Mouse (Mus musculus) frontal cortex, postnatal 36 days (tissue): Measurements from ENCODE around the gene Myh3.

ENCODE experiments used
- DNase-seq, 2 experiments: peaks; one replicate each; pipeline ENCODE4 v3.0.0; 2022; ENCODE audit warnings: low spot score in 2 of 2

The Myh3 gene

GRCm38 (mm10) chr11:67078000-67078399, at the start of gene Myh3:
TSS of gene Myh3 (plus strand) at chr11:67078300.
- DNase-seq = no peak

GRCm38 (mm10) chr11:67030904-67031602, 47.0 kb upstream of the Myh3 start:
- no peak for DNase-seq

GRCm38 (mm10) chr11:67031603-67031915, 46.5 kb upstream of the Myh3 start:
- no peak for DNase-seq

GRCm38 (mm10) chr11:67034775-67035485, 43.2 kb upstream of the Myh3 start:
- no peak for DNase-seq

DNA sequence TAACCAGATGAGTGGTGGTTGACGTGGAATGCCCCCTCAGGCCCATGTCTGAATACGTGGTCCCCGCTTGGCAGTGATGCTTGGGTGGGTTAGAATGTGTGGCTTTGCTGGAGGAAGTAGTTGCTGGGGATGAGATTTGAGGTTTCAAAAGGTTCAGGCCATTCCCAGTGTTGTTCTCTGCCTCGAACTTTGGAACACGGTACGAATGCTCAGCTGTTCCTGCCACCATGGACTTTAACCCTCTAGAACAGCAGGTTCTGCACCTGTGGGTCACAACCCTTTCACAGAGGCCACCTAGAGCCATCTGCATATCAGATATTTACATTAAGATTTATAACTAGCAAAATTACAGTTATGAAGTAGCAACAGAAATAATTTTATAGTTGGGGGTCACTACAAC, 41.9 kb upstream of the Myh3 start:
- no peak for DNase-seq

DNA sequence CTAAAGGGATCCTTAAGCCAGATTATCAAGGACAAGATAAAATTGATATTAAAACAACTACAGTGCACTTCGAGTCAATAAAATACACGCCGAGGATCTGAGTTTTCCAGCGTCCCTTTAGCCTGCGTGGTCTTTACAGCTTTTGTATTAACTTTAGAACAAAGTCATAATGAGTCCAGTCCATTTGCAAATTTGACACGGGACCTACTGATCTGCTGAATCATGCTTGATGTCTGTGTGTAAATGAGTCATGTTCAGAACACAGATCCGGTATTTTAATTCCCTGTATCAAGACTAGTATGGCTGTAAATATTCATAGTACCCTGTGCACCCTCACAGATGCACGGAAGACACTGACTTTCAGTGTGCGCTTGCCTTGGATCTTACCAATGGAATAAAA, 41.2 kb upstream of the Myh3 start:
- no peak for DNase-seq

DNA sequence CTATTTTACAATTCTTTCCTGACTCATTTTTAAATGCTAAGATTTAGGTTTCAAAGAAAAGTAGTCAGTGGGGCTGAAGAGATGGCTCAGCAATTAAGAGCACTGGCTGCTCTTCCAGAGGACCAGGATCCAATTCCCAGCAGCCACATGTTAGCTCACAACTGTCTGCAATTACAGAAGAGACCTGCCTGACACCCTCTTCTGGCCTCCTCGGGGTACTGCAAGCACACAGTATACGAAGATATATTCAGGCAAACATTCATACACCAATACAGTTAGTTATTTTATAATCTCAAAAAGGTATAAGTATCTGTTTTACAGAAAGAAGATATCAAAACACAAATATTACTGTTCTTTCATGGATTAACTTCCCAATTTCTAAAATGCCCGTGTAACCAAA, 38.3 kb upstream of the Myh3 start:
- no peak for DNase-seq

- no peak for DNase-seq
These were observed 37.6 kb upstream of the Myh3 start for GRCm38 (mm10) chr11:67040483-67040882.

DNA sequence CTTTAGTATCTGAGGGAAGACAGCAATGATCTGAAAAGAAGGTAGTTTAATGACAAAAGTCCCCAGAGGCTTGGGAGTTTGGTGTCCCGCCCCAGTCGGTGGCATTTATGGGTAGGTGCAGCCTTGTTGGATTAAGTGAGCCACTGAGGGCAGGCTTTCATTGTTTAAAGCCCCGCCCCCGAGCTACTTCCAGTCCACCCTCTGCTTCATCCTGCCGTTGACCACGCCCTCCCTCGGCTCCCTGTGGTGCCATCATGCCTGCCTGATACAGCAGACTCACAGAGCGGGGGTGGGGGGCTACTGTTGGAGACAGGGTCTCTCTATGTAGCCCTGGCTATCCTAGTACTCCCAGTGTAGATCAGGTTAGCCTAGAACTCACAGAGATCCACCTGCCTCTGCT, 35.1 kb upstream of the Myh3 start:
- no peak for DNase-seq

DNA sequence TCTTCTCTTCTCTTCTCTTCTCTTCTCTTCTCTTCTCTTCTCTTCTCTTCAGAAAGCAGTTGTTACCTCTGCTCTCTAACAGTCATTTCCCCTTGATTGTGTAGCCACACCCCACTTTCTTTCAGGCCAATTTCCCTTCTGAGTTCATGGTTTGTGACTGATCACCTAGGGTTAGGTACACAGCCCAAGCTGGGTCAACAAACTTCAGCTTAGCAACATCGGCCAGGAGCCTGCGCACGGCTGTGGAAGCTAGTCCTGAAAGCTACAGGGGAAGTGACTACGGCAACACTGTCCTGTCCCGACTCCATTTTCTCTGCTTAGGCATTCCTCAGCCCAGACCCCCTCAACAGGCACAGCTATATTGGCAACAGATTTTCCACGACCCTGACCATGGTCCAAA, 33.1 kb upstream of the Myh3 start:
- DNase-seq = no peak

- DNase-seq = no peak
These were observed 30.9 kb upstream of the Myh3 start for GRCm38 (mm10) chr11:67047199-67047598.

- DNase-seq = no peak
These were observed 29.6 kb upstream of the Myh3 start for GRCm38 (mm10) chr11:67048496-67048895.

- DNase-seq = no peak
These were observed 28.8 kb upstream of the Myh3 start for GRCm38 (mm10) chr11:67049256-67049655.

- DNase-seq = no peak
These were observed 26.3 kb upstream of the Myh3 start for GRCm38 (mm10) chr11:67051676-67052320.

DNA sequence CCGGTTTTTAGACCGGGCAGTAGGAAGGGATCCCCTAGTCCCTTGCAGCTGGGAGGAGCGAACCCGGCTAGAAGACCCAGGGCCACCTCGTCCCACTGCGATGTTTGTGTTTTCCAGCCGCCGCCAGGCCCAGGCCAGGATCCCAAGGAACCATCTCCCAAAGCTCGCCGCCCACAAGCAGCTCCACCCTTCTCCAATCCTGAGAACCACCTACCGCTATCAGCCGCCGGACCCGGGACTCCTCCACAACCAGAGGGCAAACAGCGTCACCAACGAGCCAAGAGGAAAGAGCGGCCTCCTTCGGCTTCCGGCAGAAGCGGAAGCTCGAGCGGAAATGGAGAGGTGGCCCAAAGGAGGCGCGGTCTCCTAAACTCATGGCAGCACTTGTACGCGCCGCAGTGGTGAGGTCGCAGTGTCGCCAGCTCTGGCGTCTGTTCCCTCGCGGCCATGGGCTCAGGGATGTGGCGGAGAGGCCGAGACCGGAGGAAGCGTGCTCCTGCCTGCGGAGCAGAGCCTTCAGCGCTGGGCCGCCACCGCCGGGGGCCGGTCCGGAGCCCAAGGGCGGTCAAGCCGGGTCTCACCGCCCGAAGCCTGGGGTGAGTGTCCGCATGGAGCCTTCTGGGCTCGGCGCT, 25.7 kb upstream of the Myh3 start, which contains the start of the genes Adprm and Sco1:
Gene Adprm, minus strand, starts transcription at position 274 of the 632 bp plus-strand sequence.
Gene Sco1, plus strand, starts transcription at position 350 of the 632 bp plus-strand sequence.
- peak; percentile 90 to 92 for DNase-seq

DNA sequence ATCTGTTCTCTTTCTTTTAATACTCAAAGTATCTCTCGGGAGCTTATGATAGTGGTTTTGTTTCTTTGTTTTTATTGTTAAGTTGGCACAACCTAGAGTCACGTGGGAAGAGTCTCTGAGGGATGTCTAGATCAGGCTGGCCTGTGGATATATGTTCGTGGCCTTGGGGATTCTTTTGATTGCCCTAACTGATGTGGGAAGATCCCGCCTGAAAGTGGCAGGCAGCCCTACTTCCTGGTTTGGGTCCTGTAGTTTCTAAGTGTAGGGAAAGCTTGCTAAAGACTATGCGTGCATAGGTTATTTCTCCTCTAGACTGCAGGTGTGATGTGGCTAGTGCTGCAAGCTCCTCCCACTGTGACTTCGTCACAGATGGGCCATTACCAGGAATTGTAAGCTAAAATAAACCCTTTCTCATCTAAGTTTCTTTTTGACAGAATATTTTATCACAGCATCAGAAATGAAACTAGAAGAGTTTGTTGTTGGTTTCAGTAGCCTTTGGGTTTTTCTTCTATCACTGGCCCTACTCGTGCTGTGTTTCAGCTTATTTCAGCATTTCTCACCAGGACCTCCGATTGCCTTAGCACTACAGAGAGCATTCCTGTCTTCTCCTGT, 23.2 kb upstream of the Myh3 start:
- DNase-seq = no peak

DNA sequence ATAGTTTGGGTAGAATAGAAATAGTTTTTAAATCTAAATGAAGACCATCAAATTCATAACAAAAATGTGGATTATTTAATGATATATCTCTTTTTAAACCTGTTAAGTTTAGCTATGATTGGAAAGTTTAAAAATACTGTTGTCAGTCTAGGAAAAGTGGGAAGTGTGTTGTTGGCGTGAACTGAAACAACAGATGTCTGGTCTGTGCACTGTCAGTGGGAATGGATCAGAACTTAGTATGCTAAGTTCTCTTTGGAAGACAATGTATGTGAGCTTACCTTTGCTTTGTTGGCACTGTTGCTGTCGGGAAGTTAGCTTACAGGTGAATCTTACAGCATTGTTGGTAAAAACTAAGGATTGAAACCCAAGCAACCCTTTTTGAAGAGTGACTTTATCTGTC, 16.8 kb upstream of the Myh3 start:
- peak in 1 of 2 experiments; percentile 66 for DNase-seq

DNA sequence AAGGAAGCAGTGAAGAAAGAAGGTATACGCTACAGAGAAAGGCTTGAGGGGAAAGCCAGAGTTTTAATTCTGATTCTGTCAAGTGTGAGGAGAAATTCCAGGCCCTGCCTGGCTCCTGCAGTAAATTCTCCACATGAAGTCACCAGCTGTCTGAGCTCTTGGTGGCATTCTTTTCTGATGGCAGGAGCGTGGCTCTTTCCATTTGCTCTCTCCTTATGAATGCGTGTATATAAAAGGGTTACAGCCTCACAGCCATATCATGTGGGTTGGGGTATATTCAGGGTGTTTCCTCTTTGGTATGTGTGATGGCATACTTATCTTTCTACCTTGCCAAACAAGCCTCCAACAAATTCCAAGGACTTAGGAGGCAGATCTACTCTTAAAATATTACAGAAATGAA, 15.4 kb upstream of the Myh3 start:
- DNase-seq = peak in 1 of 2 experiments; percentile 68

- DNase-seq = no peak
These were observed 10.4 kb upstream of the Myh3 start for GRCm38 (mm10) chr11:67067741-67068140.

DNA sequence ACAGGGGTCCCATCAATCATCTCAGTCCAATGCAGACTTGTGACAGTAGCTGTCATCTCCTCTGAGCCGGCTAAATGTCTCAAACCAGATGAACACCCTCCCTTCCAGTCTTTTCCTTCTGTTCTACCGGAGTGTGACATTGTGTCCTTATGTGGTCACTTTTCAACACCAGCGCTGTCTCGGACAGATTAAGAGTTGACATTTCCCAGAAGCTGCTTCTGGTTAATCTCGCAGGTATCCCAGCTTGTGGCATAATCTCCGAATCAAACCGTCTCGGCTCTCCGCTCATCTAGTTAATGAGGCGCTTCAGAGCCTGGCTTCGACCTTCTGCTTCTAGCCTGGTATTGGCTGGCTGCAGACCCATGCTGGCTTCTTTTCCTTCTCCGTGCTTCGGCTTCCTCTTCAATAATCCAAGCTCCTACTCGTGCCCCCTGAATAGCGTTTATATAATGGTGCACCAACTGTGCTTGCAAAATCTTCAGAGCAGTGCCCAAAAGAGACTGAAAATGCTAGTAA, 5.4 kb upstream of the Myh3 start:
- DNase-seq = no peak

DNA sequence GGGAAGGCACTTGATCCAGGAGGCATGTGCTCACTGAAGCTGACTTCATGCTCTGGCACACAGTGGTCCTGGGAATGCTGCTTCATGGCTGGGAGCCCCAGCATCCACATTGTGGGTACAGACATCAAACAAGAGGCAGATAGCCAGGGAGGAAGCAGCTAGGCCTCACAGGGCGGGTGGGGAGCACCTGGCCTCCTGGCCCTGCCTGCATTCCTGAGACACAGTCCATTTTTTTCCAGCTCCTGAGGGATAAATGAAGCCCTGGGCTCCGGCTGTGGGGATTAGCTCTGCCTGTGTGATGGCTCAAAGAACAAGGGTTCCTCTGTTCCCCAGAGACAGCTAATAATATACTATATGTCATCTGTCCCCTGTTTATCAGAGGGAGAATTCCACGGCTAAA, 3.1 kb upstream of the Myh3 start:
- DNase-seq = no peak

GRCm38 (mm10) chr11:67076781-67077180, 1.3 kb upstream of the Myh3 start:
- no peak for DNase-seq
